Mouse (Mus musculus) hindbrain, embryonic 14.5 days (tissue): ENCODE results near the gene Relb. TPM values are rescaled to one million over a fixed set of nuclear protein-coding genes. Genes with fewer than 3 reads are reported as not detected.

Source experiments
- ATAC-seq: fragments of 200-750 bp; cut with Nextera tagmentation; 2 replicates; pipeline ENCODE4 v1.8.0; 2017; ENCODE audit warnings: moderate number of reproducible peaks, mild to moderate bottlenecking, moderate TSS enrichment, moderate library complexity; ENCODE audit not compliant: low FRiP score
- DNase-seq: peaks from one replicate; pipeline ENCODE4 v3.0.0-alpha.2; 2015; ENCODE audit warnings: low spot score
- H3K27ac ChIP-seq: fragments of 300-500 bp; sonication (generic); 2 replicates; pipeline ENCODE4 v1.5.1; 2014; ENCODE audit warnings: mild to moderate bottlenecking, moderate library complexity
- H3K27me3 ChIP-seq: fragments of 300-500 bp; sonication (generic); 2 replicates; pipeline ENCODE4 v1.6.1; 2014; ENCODE audit warnings: mild to moderate bottlenecking, low read length, mixed read lengths; ENCODE audit not compliant: control insufficient read depth, insufficient read depth
- H3K36me3 ChIP-seq: fragments of 300-500 bp; sonication (generic); replicated peaks from 2 replicates; pipeline ENCODE4 v1.6.1; 2014; ENCODE audit not compliant: control insufficient read depth, insufficient read depth
- H3K4me1 ChIP-seq: fragments of 300-500 bp; sonication (generic); replicated peaks from 2 replicates; pipeline ENCODE4 v1.6.1; 2014; ENCODE audit warnings: antibody characterized with exemption, low read length, mixed read lengths; ENCODE audit not compliant: control insufficient read depth, insufficient read depth
- H3K4me2 ChIP-seq: fragments of 300-500 bp; sonication (generic); replicated peaks from 2 replicates; pipeline ENCODE4 v1.6.1; 2014; ENCODE audit warnings: mild to moderate bottlenecking, moderate library complexity
- H3K4me3 ChIP-seq: fragments of 300-500 bp; sonication (generic); replicated peaks from 2 replicates; pipeline ENCODE4 v1.5.1; 2014; ENCODE audit warnings: mild to moderate bottlenecking, low read length
- H3K9ac ChIP-seq: fragments of 300-500 bp; sonication (generic); 2 replicates; pipeline ENCODE4 v1.6.1; 2014
- H3K9me3 ChIP-seq: fragments of 300-500 bp; sonication (generic); 2 replicates; pipeline ENCODE4 v1.6.1; 2016; ENCODE audit warnings: low read length; ENCODE audit not compliant: control insufficient read depth
- WGBS: fragments of 180-500 bp; shearing (Covaris S2); extraction: QIAGEN DNeasy Blood & Tissue Kit; methylation state at CpG from one replicate; pipeline ENCODE4 v1.1.7; 2014; 5-methylcytosine and 5-hydroxymethylcytosine counted together
- polyA plus RNA-seq: library from polyadenylated mRNA; unstranded; fragments of >200 nt; fragmentation: Nextera tagmentation; extraction: Ambion mirVana; gene quantifications from 2 replicates; pipeline ENCODE4 v1.2.1, GENCODE M21; 2014

The Relb gene
- polyA plus RNA-seq, 1 experiment from 2014 or later = 5.4 TPM

DNA sequence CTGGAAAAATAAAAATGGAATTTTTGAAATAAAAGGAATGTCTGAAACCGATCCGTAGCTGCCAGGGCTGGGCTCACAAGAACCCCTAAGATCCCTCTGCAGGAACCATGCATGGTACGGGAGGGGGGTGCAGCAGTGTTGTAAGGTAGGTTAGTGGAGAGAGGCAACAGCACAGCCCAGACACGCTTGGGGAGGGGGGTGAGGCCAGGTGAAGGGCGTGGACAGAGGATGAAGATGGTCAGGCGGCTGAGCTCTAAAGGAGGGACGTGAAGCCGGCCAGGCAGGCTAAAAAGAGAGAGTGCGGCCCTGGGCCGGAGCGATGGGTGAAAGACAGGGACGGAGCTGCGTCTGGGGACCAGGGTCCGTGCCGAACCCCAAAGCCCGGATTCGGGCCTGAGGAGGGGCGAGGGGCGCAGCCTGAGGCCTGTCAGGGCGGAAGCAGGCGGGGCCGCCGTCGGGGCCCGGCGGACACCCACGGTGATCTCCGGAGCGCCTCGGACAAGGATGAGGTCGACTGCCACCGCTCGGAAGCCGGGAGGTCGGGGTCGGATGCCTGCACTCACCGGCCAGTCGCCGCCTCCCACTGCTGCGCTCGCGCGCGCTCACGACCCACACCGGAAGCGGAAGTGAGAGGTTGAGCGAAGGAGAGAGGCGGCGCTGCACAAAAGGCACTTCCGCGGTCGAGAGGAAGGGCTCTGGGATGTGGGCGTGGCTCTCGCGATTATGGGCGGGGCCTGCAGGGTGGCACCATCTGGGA is 25.2 kb downstream of the Relb start, which contains the start of gene Clasrp:
Gene Clasrp, minus strand, starts transcription at position 638 of the 757 bp plus-strand sequence.
- Histone ChIP-seq H3K36me3 (peaks cover 30% of the 10 kb centered on the region), H3K27me3 (no peaks in the 10 kb centered on the region), H3K9me3 (no peaks in the 10 kb centered on the region), H3K4me3 (peak within 1 kb of the TSS; percentile 79), H3K4me1 (peaks cover 27% of the 10 kb centered on the region), H3K4me2 (peak within 1 kb of the TSS; percentile 70), H3K27ac (peak within 1 kb of the TSS; percentile 20; the same call in 1 of the 2 replicates), H3K9ac (peak within 1 kb of the TSS; percentile 94)
- peak; percentile 93 for DNase-seq
- peak; percentile 88 for ATAC-seq
- WGBS = 1% methylated on average over 50 of the region's 57 CpGs

DNA sequence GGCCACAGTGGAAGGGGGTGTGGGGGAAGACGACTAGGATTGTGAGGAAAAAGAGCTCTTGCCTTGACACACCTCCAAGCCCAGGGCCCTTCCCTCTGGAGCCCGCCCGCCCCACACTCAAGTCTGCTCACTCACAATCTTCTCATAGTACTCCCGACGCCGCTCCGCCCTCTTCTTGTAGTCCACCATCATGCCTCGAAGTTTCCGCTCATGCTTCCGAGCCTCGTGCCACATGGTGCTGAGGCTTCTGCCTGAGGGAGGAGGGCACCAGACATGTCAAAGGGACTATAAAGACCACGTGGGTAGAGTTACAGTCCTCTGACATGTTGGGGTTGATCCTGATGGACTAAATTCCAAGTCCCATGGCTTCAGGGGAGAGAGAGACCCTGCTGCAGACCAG is 26.2 kb downstream of the Relb start:
- peak overlapping the region; percentile 94 for H3K9ac ChIP-seq
- H3K27me3 ChIP-seq = no peaks in the 10 kb centered on the region
- ATAC-seq = no peak
- 83% methylated on average over 12 of the region's 12 CpGs for WGBS
- H3K4me3 ChIP-seq = peak overlapping the region; percentile 79
- no peak for DNase-seq
- peaks cover 27% of the 10 kb centered on the region for H3K4me1 ChIP-seq
- H3K27ac ChIP-seq = no peak overlapping the region
- no peaks in the 10 kb centered on the region for H3K9me3 ChIP-seq
- peaks cover 40% of the 10 kb centered on the region for H3K36me3 ChIP-seq
- peak overlapping the region; percentile 70 for H3K4me2 ChIP-seq

DNA sequence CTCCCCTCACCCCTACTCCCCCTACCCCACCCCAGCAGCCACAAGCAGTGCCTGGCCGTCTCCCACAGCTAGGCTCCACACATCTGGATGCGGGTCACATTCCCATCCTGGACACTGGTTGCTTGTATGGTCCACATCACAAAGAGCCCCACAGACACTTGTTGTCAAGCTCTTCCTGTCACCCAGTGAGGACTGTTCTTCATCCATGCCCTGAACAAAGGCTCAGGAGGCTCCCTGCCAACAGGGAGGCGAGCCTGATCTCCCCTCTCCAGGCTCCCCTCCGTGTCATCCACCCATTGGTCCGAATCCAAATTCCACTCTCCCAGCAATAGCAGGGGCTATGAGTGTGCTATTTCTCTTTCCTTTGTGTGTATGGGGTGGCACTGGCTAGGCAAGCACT is 28.7 kb downstream of the Relb start:
- ATAC-seq (peak; percentile 73), DNase-seq (peak; percentile 64)
- H3K36me3 ChIP-seq = peaks cover 51% of the 10 kb centered on the region
- H3K9ac ChIP-seq = no peak overlapping the region
- no peak overlapping the region for H3K4me2 ChIP-seq
- peak overlapping the region; percentile 71 for H3K27ac ChIP-seq
- peaks cover 27% of the 10 kb centered on the region for H3K4me1 ChIP-seq
- H3K4me3 ChIP-seq = no peak overlapping the region
- no peaks in the 10 kb centered on the region for H3K9me3 ChIP-seq
- H3K27me3 ChIP-seq = no peaks in the 10 kb centered on the region
- WGBS = 46% methylated on average over 5 of the region's 5 CpGs

DNA sequence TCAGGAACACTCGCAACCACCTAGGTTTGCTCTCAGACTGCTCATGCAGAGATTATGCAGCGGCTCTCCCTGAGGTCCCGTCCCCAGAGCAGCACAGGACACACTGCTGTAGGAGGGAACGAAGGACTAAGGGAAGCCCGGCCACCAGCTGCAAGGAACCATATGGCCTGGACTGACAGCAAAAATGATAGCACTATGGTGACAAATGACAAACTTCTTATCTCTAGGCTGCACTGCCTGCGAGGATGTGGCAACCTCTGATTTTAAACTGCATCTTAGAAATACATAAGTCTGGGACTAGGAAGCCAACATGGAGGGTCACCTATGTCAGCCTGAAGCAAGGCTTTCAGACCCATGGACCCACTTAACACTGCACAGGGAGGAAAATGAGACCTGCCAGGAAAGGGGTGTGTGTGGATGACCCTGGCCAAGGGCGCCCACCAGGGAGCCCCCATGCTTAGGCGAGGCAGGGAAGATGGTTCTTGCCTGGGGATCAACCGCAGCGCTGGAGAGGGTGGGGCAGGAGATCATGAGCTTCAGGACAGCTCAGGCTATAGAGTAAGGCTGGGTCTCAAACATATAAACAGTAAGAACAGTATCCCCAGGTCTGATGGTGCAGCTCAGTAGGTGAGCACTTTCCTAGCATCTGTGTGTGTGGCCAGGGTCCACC is 36.0 kb downstream of the Relb start:
- Histone ChIP-seq H3K4me3 (no peak overlapping the region), H3K36me3 (peaks cover 85% of the 10 kb centered on the region)
- 91% methylated on average over 10 of the region's 10 CpGs for WGBS

DNA sequence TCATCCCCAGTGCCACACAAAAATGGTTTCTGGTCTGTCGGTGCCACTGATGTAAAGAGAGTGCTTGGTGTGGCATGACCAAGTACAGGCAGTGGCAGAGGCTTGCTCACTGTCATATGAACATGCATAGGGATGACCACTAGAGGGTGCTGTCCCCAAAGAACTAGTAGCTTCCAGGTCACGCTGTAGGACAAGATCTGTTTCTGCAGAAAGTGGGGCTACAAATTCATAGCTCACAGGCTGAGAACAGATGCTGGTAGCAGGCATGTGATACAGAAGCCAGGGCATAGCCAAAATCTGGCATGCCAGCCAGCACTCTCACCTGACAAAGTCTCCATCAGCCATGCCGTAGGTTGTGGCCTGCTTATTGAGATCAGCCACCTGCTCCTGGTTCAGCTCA is 39.3 kb downstream of the Relb start:
- Histone ChIP-seq H3K27me3 (no peaks in the 10 kb centered on the region), H3K4me3 (no peak overlapping the region), H3K9ac (no peak overlapping the region), H3K27ac (no peak overlapping the region), H3K4me2 (no peak overlapping the region), H3K36me3 (peaks cover 98% of the 10 kb centered on the region), H3K9me3 (no peaks in the 10 kb centered on the region), H3K4me1 (no peaks in the 10 kb centered on the region)
- DNase-seq (peak; percentile 81), ATAC-seq (peak; percentile 31; the same call in 1 of the 2 replicates)
- 63% methylated on average over 3 of the region's 3 CpGs for WGBS

More for the DNA sequence above, 36.0 kb downstream of the Relb start:
- Histone ChIP-seq H3K4me1 (no peaks in the 10 kb centered on the region), H3K27ac (no peak overlapping the region), H3K4me2 (no peak overlapping the region), H3K27me3 (no peaks in the 10 kb centered on the region), H3K9ac (no peak overlapping the region), H3K9me3 (no peaks in the 10 kb centered on the region)
- ATAC-seq = no peak
- no peak for DNase-seq

DNA sequence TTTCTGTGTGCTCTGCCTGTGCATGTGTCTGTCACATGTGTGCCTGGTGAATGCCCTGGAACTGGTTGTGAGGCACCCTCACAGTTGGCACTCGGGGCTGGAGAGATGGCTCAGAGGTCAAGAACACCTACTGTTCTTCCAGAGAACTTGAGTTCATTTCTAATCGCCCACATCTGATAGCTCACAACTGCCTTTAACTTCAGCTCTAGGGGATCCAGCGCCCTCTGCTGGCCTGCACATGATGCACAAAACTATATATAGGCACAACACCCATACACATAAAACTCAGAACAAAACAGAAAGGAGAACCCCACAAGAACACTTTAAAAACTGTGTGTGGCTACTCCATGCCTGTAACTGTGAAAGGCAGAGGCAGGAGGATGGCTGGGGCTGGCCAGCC is 40.0 kb downstream of the Relb start:
- no peak for ATAC-seq
- Histone ChIP-seq H3K27ac (no peak overlapping the region), H3K4me2 (no peak overlapping the region), H3K27me3 (no peaks in the 10 kb centered on the region), H3K9ac (no peak overlapping the region), H3K36me3 (peaks cover 99% of the 10 kb centered on the region), H3K4me3 (no peak overlapping the region), H3K9me3 (no peaks in the 10 kb centered on the region), H3K4me1 (no peaks in the 10 kb centered on the region)
- 60% methylated on average over 3 of the region's 3 CpGs for WGBS
- peak; percentile 46 for DNase-seq

DNA sequence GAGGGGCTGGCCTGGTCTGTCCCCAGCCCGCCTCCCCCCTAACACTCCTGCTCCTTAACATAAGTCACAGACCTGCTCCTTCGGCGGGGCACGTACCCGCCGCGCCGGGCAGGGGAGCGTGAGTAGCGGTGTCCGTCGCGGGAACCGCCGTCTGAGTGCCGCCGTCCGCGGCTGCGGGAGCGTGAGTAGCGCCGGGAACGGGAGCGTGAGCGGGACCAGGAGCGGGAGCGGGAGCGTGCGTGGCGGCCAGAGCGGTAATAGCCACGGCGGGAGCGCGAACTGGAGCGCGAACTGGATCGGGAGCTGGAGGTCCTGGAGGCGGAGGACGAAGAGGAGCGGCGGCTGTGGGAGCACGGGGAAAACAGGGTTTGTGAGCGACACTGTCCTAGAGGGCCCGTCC is 43.0 kb downstream of the Relb start:
- Histone ChIP-seq H3K9ac (no peak overlapping the region), H3K27ac (no peak overlapping the region), H3K4me3 (no peak overlapping the region), H3K4me2 (no peak overlapping the region), H3K36me3 (peaks cover 99% of the 10 kb centered on the region), H3K9me3 (no peaks in the 10 kb centered on the region), H3K4me1 (no peaks in the 10 kb centered on the region), H3K27me3 (no peaks in the 10 kb centered on the region)
- 74% methylated on average over 46 of the region's 46 CpGs for WGBS
- ATAC-seq = no peak
- no peak for DNase-seq

DNA sequence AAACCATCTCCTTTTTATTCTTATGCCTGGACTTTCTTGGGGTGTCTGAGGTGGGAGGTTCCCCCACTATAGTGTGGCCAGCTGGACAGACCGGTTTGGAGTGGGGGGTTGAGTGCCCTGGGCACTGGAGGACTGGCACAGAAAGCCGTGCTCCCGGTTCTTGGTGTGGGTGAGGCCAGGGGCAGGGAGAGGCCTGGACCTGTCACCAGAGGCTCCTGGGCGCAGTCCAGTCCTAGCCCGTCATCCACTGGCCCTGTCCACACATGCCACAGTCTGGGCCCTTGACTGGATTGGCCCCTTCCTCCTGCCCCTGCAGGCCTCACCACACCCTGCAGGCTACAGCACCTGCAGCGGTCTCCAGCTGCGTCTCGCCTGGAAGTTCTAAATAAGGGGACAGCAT is 48.6 kb downstream of the Relb start:
- whole genome bisulfite sequencing = 87% methylated on average over 8 of the region's 8 CpGs
- Histone ChIP-seq H3K36me3 (peaks cover 58% of the 10 kb centered on the region), H3K27me3 (peaks cover 43% of the 10 kb centered on the region), H3K4me1 (peaks cover 8% of the 10 kb centered on the region; the same call in 1 of the 2 replicates), H3K4me2 (no peak overlapping the region), H3K27ac (no peak overlapping the region), H3K9me3 (no peaks in the 10 kb centered on the region), H3K9ac (no peak overlapping the region), H3K4me3 (no peak overlapping the region)
- DNase-seq (no peak), ATAC-seq (no peak)

DNA sequence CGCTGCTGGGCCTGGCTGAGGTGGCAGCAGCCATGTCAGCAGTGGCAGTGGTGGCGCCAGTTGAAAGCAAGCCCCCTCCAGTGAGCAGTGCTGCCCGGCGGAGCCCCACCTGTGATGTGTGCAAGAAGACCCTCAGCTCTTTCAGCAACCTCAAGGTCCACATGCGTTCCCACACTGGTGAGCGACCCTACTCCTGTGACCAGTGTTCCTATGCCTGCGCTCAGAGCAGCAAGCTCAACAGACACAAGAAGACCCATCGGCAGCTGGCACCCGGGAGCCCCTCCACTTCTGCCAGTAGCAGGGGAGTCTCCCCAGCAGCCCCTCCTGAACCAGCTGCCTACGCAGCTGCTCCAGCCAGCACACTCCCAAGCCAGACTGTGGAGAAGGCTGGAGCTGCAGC is 49.5 kb downstream of the Relb start:
- ATAC-seq (no peak), DNase-seq (no peak)
- H3K4me1 ChIP-seq = peaks cover 8% of the 10 kb centered on the region; the same call in 1 of the 2 replicates
- H3K9me3 ChIP-seq = no peaks in the 10 kb centered on the region
- no peak overlapping the region for H3K9ac ChIP-seq
- H3K27me3 ChIP-seq = peaks cover 50% of the 10 kb centered on the region
- H3K36me3 ChIP-seq = peaks cover 49% of the 10 kb centered on the region
- no peak overlapping the region for H3K4me3 ChIP-seq
- no peak overlapping the region for H3K27ac ChIP-seq
- 79% methylated on average over 10 of the region's 10 CpGs for WGBS
- H3K4me2 ChIP-seq = no peak overlapping the region
